Mouse (Mus musculus) megakaryocyte-erythroid progenitor cell, adult 5-6 weeks (primary cell): ENCODE data around the gene 1190007I07Rik. TPM values are rescaled to one million over a fixed set of nuclear protein-coding genes. Genes with fewer than 3 reads are reported as not detected.
"Not testable (repeated sequence)": the region's sequence is repeated elsewhere in the genome, so short reads cannot be mapped to it uniquely, and the experiment has no call there.

Experiments
- ATAC-seq: replicated peaks from 2 replicates; pipeline ENCODE4 v1.8.0; 2016; ENCODE audit warnings: mild to moderate bottlenecking, inconsistent platforms; ENCODE audit not compliant: severe bottlenecking, poor library complexity, low FRiP score, low TSS enrichment
- total RNA-seq, 2 experiments: library from RNA; stranded (forward) in 1 of 2; stranded (reverse) in 1 of 2; fragments of 200-1000, 215-1000 nt in 1 of 2; fragments of >200 nt in 1 of 2; fragmentation: Nextera tagmentation in 1 of 2; gene quantifications; 2 replicates each; pipeline ENCODE4 v1.2.3; 2014 to 2017

The 1190007I07Rik gene
- total RNA-seq, 2 experiments from 2014 or later, result 65.7 to 85.0 TPM

DNA sequence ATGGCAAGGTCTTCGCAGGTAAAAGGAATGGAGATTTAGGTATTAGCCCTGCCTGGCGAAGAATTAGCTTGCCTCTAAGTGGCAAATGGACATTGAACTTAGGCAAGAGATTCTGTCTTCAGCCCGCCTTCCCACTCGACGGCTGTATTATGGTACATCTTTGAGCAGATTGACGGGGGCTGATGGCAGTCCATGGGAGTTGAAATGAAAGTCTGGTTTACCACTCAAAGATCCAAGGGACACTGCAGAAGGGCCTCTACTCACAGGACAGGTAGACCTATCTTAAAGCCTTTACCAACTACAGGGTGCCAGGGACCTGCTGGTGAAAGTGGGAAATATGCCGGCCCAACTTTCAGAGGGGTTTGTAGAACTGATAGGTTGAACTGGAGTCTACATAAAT lies 7.5 kb upstream of the 1190007I07Rik start:
- 0 out of 2 replicates have a peak, but pooled peaks have one; percentile 3 for ATAC-seq

DNA sequence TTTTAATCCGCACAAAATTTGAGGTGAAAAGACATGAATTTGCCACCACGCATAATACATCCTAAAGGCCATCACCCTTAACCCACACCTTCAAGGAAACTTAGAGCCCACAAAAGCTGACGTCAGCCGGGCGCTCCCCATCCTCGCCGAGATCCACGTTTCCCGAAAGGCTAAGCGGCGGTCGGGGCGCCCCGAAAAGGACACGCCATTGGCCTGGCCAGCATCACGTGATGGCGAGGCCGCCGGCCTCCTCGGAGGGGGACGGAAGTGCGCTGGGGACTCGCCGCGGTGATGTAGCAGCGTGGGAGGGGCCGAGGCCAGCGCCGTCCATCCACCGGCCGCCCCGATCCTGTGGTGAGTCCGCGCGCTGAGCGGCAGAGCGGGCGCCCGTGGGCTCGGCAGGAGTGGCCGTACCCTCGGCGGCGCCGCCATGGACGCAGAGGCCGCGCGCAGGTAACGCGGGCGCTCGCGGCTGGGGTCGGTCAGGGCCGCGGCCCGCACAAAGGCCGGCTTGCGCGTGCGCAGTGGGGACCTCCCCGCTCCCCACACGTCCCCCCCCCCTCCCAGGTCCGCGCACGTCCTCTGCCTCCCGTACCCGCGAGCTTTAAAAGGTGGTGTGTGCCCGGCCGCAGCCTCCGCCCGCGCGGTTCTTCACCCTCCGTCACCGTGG lies 6.7 kb upstream of the 1190007I07Rik start, which contains the start of gene Tdg:
Tdg (plus strand) TSS at position 243 of the 670 bp plus-strand sequence.
- ATAC-seq, result peak; percentile 96

DNA sequence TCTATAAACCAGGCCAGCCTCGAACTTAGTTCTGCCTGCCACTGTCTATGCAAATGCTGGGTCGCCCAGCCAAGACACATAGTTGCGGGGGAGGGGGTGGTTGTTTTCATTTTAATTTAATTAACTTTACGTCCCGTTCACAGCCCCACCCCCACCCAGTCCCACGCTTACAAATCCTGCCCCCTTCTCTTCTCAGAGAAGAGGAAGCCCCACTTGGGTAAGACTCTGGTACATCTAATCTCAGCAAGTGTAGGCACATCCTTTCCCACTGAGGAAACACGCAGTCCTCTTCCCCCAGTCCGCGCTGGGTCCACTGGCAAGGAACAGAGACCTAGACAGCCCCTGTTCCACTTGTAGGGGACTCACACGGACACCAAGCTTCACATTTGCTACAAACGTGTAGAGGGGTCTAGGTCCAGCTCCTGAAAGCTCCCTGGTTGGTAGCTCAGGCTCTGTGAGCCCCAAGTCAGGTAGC lies 6.1 kb upstream of the 1190007I07Rik start:
- peak; percentile 15; the same call in 1 of the 2 replicates for ATAC-seq

DNA sequence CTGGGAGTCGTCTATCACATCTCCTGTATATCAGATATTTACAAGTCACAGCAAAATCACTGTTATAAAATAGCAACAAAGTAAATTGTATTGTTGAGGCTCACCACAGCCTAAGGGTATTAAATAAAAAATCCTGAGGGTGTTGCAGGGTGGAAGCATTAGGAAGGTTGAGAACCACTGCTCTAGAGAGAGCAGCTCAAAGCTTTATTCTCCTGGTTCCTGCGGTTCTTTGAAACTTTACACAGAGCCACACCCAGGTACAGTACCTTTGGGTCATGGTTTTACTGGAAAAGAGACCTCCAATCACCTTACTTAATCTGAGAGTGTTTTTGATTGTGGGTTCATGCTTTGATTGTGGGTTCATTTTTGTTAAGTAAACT lies 515 bp upstream of the 1190007I07Rik start:
- 0 out of 2 replicates have a peak, but pooled peaks have one; percentile 0 for ATAC-seq

DNA sequence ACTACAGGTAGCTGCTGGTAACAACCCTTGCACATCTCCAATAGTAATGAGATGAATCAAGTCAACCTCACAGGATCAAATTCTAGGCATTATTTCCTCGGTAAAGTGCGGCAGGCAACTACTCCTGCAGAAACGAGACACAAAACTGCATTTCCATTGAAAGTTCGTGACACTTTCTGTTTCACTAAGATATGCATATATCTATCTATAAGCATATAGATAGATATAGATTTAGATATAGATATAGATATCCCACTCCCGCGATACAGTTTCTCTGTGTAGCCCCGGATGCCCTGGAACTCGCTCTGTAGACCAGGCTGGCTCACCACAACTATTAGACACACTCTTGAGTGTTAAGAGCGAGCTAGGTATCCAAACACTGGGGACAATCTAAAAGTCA lies 793 bp downstream of the 1190007I07Rik start:
- no peak for ATAC-seq

DNA sequence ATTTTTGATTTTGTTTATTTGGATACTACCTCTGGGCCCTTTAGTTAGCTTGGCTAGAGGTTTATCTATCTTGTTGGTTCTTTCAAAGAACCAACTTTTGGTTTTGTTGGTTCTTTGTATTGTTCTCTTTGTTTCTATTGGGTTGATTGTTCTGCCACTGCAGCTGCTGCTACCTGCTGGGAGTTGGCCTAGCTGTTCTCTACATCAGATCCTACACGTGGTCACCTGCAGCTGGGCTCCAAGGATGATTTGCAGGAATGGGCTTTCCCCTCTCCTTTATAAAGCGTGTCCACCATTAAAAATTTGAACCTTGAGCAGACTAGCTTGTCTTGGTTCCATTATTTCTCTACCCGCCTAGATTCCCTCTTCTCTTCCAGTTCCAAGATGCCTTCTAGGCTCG lies 28.6 kb downstream of the 1190007I07Rik start:
- ATAC-seq, result not testable (repeated sequence)

DNA sequence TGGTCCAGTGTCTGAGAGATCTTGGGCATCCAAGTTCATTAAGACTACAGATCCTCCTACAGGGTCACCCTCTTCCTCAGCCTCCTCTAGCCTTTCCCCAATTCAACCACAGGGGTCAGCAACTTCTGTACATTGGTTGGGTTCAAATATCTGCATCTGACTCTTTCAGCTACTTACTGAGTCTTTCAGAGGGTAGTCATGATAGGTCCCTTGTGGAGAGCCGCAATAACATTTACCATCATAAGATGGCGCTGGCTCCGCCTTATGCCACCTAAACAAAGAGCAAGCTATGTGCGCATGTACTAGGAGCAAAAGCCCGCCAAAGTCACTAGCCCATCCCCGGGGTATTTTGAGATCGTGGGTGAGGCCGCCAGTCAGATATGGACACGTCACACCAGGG lies 33.4 kb downstream of the 1190007I07Rik start:
- not testable (repeated sequence) for ATAC-seq

DNA sequence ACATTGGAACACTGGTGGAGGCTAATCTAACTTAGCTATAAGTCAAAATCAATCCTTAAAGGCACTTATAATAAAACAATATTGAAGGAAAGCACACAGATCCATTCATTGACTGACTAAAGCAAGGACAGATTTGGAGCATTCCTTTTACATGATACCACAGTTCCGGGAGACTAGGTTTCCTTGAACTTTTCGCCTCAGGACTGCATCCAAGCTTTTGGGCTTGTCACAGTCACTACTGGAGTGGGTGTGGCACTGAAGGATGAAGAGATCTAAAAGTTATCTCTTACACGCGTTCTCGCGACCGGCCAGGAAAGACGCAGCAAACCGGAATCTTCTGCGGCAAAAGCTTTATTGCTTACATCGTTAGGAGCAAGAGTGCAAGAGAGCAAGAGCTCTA lies 51.9 kb downstream of the 1190007I07Rik start:
- not testable (repeated sequence) for ATAC-seq

Other genes starting within 250 kb of the 1190007I07Rik start
- not detected in 2 replicates for gene Gm1553, start 130.6 kb downstream of the 1190007I07Rik start, total RNA-seq (2014; fragmentation: Nextera tagmentation)
- gene Gm1553, start 130.6 kb downstream of the 1190007I07Rik start, total RNA-seq (2017), result not detected in 2 replicates
- 60.3 and 71.0 TPM in 2 replicates for gene Tdg, start 6.6 kb upstream of the 1190007I07Rik start, total RNA-seq (2014; fragmentation: Nextera tagmentation)
- gene Tdg, start 6.6 kb upstream of the 1190007I07Rik start, total RNA-seq (2017), result 115 and 121 TPM in 2 replicates
- gene Glt8d2, start 67.4 kb upstream of the 1190007I07Rik start, total RNA-seq (2014; fragmentation: Nextera tagmentation), result 2.3 TPM in 1 of 2 replicates, not detected in the other
- gene Glt8d2, start 67.4 kb upstream of the 1190007I07Rik start, total RNA-seq (2017), result 1.3 TPM in 1 of 2 replicates, not detected in the other
- gene Hcfc2, start 72.9 kb upstream of the 1190007I07Rik start, total RNA-seq (2014; fragmentation: Nextera tagmentation), result 21.5 and 25.7 TPM in 2 replicates
- 30.9 and 80.3 TPM in 2 replicates for gene Hcfc2, start 72.9 kb upstream of the 1190007I07Rik start, total RNA-seq (2017)
- 41.2 and 50.7 TPM in 2 replicates for gene Nfyb, start 140.9 kb upstream of the 1190007I07Rik start, total RNA-seq (2014; fragmentation: Nextera tagmentation)
- 84.3 and 108 TPM in 2 replicates for gene Nfyb, start 140.9 kb upstream of the 1190007I07Rik start, total RNA-seq (2017)
- 49.0 and 54.4 TPM in 2 replicates for gene Txnrd1, start 210.7 kb upstream of the 1190007I07Rik start, total RNA-seq (2014; fragmentation: Nextera tagmentation)
- 88.2 and 94.7 TPM in 2 replicates for gene Txnrd1, start 210.7 kb upstream of the 1190007I07Rik start, total RNA-seq (2017)
- 3.6 and 7.4 TPM in 2 replicates for gene Eid3, start 243.4 kb upstream of the 1190007I07Rik start, total RNA-seq (2014; fragmentation: Nextera tagmentation)
- gene Eid3, start 243.4 kb upstream of the 1190007I07Rik start, total RNA-seq (2017), result 3.9 TPM in 1 of 2 replicates, not detected in the other